Mouse (Mus musculus) CH12.LX (cell line): ENCODE results near the gene Gm10153. TPM values are rescaled to one million over a fixed set of nuclear protein-coding genes. Genes with fewer than 3 reads are reported as not detected.
"Not testable (repeated sequence)": the region's sequence is repeated elsewhere in the genome, so short reads cannot be mapped to it uniquely, and the experiment has no call there.

Experiments used
- DNase-seq: peaks from one replicate; pipeline ENCODE4 v3.0.0-alpha.2; 2013; ENCODE audit errors: extremely low read depth
- H3K27ac ChIP-seq: 2 replicates; pipeline ENCODE4 v1.5.1; 2012; ENCODE audit warnings: low read depth, mild to moderate bottlenecking, control low read depth, moderate library complexity; ENCODE audit not compliant: insufficient read depth
- H3K27me3 ChIP-seq: replicated peaks from 2 replicates; pipeline ENCODE3; 2012; ENCODE audit warnings: inconsistent platforms
- H3K36me3 ChIP-seq, 2 experiments: replicated peaks in 1 of 2; 2 replicates each; pipeline versions ENCODE3 to v1.6.1; 2012; ENCODE audit warnings: inconsistent platforms in 1 of 2, low read length in 1 of 2, mild to moderate bottlenecking in 1 of 2, mixed read lengths in 1 of 2, moderate library complexity in 1 of 2; ENCODE audit not compliant: control insufficient read depth in 1 of 2, insufficient read depth in 1 of 2
- H3K4me1 ChIP-seq, 2 experiments: 2 replicates each; pipeline ENCODE4 v1.6.1; 2012; ENCODE audit warnings: inconsistent platforms in 1 of 2, moderate library complexity in 1 of 2; ENCODE audit not compliant: insufficient read depth in 2 of 2, control insufficient read depth in 1 of 2
- H3K4me2 ChIP-seq: 2 replicates; pipeline ENCODE4 v1.6.1; 2012; ENCODE audit warnings: low read depth, mild to moderate bottlenecking, control low read depth; ENCODE audit not compliant: poor library complexity, insufficient read depth, severe bottlenecking
- H3K4me3 ChIP-seq, 3 experiments: fragments of 150-350 bp in 1 of 3; sonication (generic) in 1 of 3; replicated peaks in 1 of 3; 2 replicates each; pipeline versions ENCODE3 to v1.5.1; 2011 to 2012; ENCODE audit warnings: low read depth in 2 of 3, low read length in 2 of 3, mild to moderate bottlenecking in 2 of 3, moderate library complexity in 2 of 3, control low read depth in 1 of 3, improper control_type of control experiment in 1 of 3, inconsistent platforms in 1 of 3, mixed read lengths in 1 of 3; ENCODE audit not compliant: poor library complexity in 1 of 3
- H3K79me2 ChIP-seq: replicated peaks from 2 replicates; pipeline ENCODE4 v1.6.1; 2012; ENCODE audit warnings: mild to moderate bottlenecking, moderate library complexity; ENCODE audit not compliant: control insufficient read depth, poor library complexity, insufficient read depth, severe bottlenecking; ENCODE audit errors: extremely low read depth
- H3K9ac ChIP-seq: 2 replicates; pipeline ENCODE4 v1.6.1; 2012; ENCODE audit warnings: low read depth, mild to moderate bottlenecking, control low read depth, moderate library complexity; ENCODE audit not compliant: insufficient read depth
- H3K9me3 ChIP-seq: replicated peaks from 2 replicates; pipeline ENCODE3; 2012; ENCODE audit warnings: low read length, inconsistent platforms, mixed read lengths
- BHLHE40 ChIP-seq: IDR thresholded peaks from 2 replicates; pipeline ENCODE4 v1.6.1; 2011; ENCODE audit warnings: mild to moderate bottlenecking, low read depth, low read length, improper control_type of control experiment
- CTCF ChIP-seq, 2 experiments: IDR thresholded peaks in 1 of 2; conservative IDR thresholded peaks in 1 of 2; 2 replicates each; pipeline ENCODE4 v1.5.1; 2011 to 2012; ENCODE audit warnings: low read depth in 2 of 2, low read length in 2 of 2, improper control_type of control experiment in 1 of 2, inconsistent platforms in 1 of 2, mild to moderate bottlenecking in 1 of 2, moderate library complexity in 1 of 2
- E2F4 ChIP-seq: IDR thresholded peaks from 2 replicates; pipeline ENCODE4 v1.6.1; 2011; ENCODE audit warnings: low read depth, low read length, improper control_type of control experiment; ENCODE audit not compliant: insufficient replicate concordance
- ELF1 ChIP-seq: IDR thresholded peaks from 2 replicates; pipeline ENCODE4 v1.6.1; 2014; ENCODE audit warnings: low read depth, mild to moderate bottlenecking, inconsistent platforms, low read length, improper control_type of control experiment
- ETS1 ChIP-seq: conservative IDR thresholded peaks from 2 replicates; pipeline ENCODE4 v1.6.1; 2012; ENCODE audit warnings: low read depth, mild to moderate bottlenecking, inconsistent platforms, low read length, improper control_type of control experiment, moderate library complexity
- IRF4 ChIP-seq: IDR thresholded peaks from 2 replicates; pipeline ENCODE4 v1.6.1; 2014; ENCODE audit warnings: low read depth, mild to moderate bottlenecking, inconsistent platforms, low read length, improper control_type of control experiment
- JUN ChIP-seq: IDR thresholded peaks from 2 replicates; pipeline ENCODE4 v1.6.1; 2011; ENCODE audit warnings: low read depth, mild to moderate bottlenecking, low read length, improper control_type of control experiment, moderate library complexity; ENCODE audit not compliant: insufficient read depth
- JUND ChIP-seq: conservative IDR thresholded peaks from 2 replicates; pipeline ENCODE4 v1.6.1; 2011; ENCODE audit warnings: low read depth, low read length, improper control_type of control experiment
- KAT2A ChIP-seq: IDR thresholded peaks from 2 replicates; pipeline ENCODE4 v1.6.1; 2012; ENCODE audit warnings: low read length, improper control_type of control experiment, inconsistent platforms; ENCODE audit not compliant: insufficient replicate concordance
- MAFK ChIP-seq: IDR thresholded peaks from 2 replicates; pipeline ENCODE4 v1.6.1; 2011; ENCODE audit warnings: low read length, improper control_type of control experiment; ENCODE audit not compliant: insufficient replicate concordance
- MAX ChIP-seq: IDR thresholded peaks from 2 replicates; pipeline ENCODE4 v1.6.1; 2011; ENCODE audit warnings: low read length, improper control_type of control experiment
- MAZ ChIP-seq: IDR thresholded peaks from 2 replicates; pipeline ENCODE4 v1.6.1; 2012; ENCODE audit warnings: low read depth, mild to moderate bottlenecking, inconsistent platforms, low read length, improper control_type of control experiment, moderate library complexity
- NRF1 ChIP-seq: IDR thresholded peaks from 2 replicates; pipeline ENCODE4 v1.6.1; 2014; ENCODE audit warnings: low read depth, mild to moderate bottlenecking, inconsistent platforms, low read length, improper control_type of control experiment, moderate library complexity
- PAX5 ChIP-seq: IDR thresholded peaks from 2 replicates; pipeline ENCODE4 v1.6.1; 2012; ENCODE audit warnings: low read length, inconsistent platforms, mixed read lengths
- RCOR1 ChIP-seq: conservative IDR thresholded peaks from 2 replicates; pipeline ENCODE4 v1.6.1; 2012; ENCODE audit warnings: low read depth, mild to moderate bottlenecking, inconsistent platforms, low read length, improper control_type of control experiment
- SIN3A ChIP-seq: IDR thresholded peaks from 2 replicates; pipeline ENCODE4 v1.6.1; 2012; ENCODE audit warnings: low read length, improper control_type of control experiment, inconsistent platforms
- SMC3 ChIP-seq: IDR thresholded peaks from 2 replicates; pipeline ENCODE4 v1.6.1; 2011; ENCODE audit warnings: low read depth, low read length, improper control_type of control experiment
- TCF12 ChIP-seq: IDR thresholded peaks from 2 replicates; pipeline ENCODE4 v1.6.1; 2014; ENCODE audit warnings: low read depth, mild to moderate bottlenecking, inconsistent platforms, low read length, improper control_type of control experiment
- UBTF ChIP-seq: IDR thresholded peaks from 2 replicates; pipeline ENCODE4 v1.6.1; 2012; ENCODE audit warnings: low read depth, mild to moderate bottlenecking, inconsistent platforms, low read length, improper control_type of control experiment, moderate library complexity
- USF2 ChIP-seq: conservative IDR thresholded peaks from 2 replicates; pipeline ENCODE4 v1.6.1; 2011; ENCODE audit warnings: low read depth, low read length, improper control_type of control experiment
- dilution Hi-C: fragments of 300-500 bp; cut with MboI; formaldehyde crosslinking; loops from 2 replicates; pipeline ENCODE4 v1.14.3; 2020; ENCODE audit warnings: low sequenced_read_pairs; ENCODE audit not compliant: extremely low pct_unique_long_range_greater_than_20kb, extremely low pct_ligation_motif_present
- in situ Hi-C: fragments of 300-500 bp; cut with MboI; formaldehyde crosslinking; loops from 3 replicates; pipeline ENCODE4 v1.14.3; 2019; ENCODE audit warnings: low sequenced_read_pairs, low pct_ligation_motif_present, low pct_unique_long_range_greater_than_20kb, mixed read lengths
- polyA plus RNA-seq: library from polyadenylated mRNA; unstranded; fragments of >175 nt; gene quantifications from 2 replicates; pipeline ENCODE4 v1.2.1, GENCODE M21; 2012; ENCODE audit warnings: low read depth; ENCODE audit not compliant: insufficient read length
- total RNA-seq, 2 experiments: library from RNA; depleted of rRNA; stranded (reverse); fragments of 300-350 nt in 1 of 2; fragments of >200 nt in 1 of 2; gene quantifications; 2 replicates each; pipeline ENCODE4 v1.2.3; 2012 to 2014

Gm10153 gene
- total and polyA plus RNA-seq, 3 experiments = not detected

DNA sequence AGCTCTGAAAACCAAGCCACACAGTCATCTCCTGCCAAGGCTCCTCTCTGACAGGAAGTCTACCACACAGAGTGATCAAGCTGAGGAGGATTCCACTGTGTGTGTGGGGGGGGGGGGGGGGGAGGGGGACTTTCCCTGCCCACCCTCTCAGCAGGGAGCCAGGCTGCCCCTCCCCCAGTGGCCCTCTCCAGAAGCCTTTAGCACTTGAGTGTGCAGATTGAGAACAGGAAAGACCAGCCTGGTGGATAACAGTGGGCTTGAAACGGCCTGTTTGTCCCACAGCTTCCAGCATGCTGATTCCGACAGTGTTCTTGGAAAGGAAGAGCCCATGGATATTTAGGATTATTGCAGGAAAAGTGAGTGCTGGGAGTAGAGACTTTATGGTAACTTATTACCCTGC lies 34.3 kb upstream of the Gm10153 start:
- Histone ChIP-seq H3K27ac (no peak overlapping the region), H3K36me3 (no peaks in the 10 kb centered on the region), H3K27me3 (peaks cover 52% of the 10 kb centered on the region), H3K4me3 (no peak overlapping the region), H3K79me2 (no peaks in the 10 kb centered on the region), H3K9ac (no peak overlapping the region), H3K9me3 (peaks cover 3% of the 10 kb centered on the region), H3K4me1 (no peaks in the 10 kb centered on the region), H3K4me2 (no peak overlapping the region)
- DNase-seq = no peak
- in situ Hi-C loops (no loop called here), dilution Hi-C loops (no loop called here)
- TF ChIP-seq NRF1 (no peak), TCF12 (no peak), MAFK (no peak), UBTF (no peak), JUN (no peak), MAZ (no peak), ETS1 (no peak), RCOR1 (no peak)

GRCm38 (mm10) chr7:142212136-142212535 lies 21.9 kb upstream of the Gm10153 start:
- dilution Hi-C loops, in situ Hi-C loops, H3K9ac ChIP-seq: not testable (repeated sequence)

GRCm38 (mm10) chr7:142211559-142211958 lies 21.4 kb upstream of the Gm10153 start, which contains the start of gene Gm7579:
Gm7579 (plus strand) TSS chr7:142211859.
- Histone ChIP-seq H3K4me1 (no peaks in the 10 kb centered on the region), H3K9me3 (no peaks in the 10 kb centered on the region), H3K27ac (no peak within 1 kb of the TSS), H3K4me2 (no peak within 1 kb of the TSS), H3K4me3 (no peak within 1 kb of the TSS), H3K36me3 (no peaks in the 10 kb centered on the region), H3K79me2 (no peaks in the 10 kb centered on the region), H3K9ac (no peak within 1 kb of the TSS), H3K27me3 (peaks cover 57% of the 10 kb centered on the region)
- no peak for DNase-seq
- in situ Hi-C loops = no loop called here
- TF ChIP-seq UBTF (no peak), KAT2A (no peak), SIN3A (no peak), JUN (no peak), RCOR1 (no peak), CTCF (conservative IDR thresholded peaks at IDR 0.05 in 1 of 2, IDR thresholded peaks at IDR 0.05 in 1 of 2; ENCODE audit: low read depth in 2 of 2, low read length in 2 of 2) (no peak), MAX (no peak), USF2 (no peak), MAFK (no peak), IRF4 (no peak), E2F4 (no peak), PAX5 (no peak), MAZ (no peak), SMC3 (no peak), BHLHE40 (no peak), TCF12 (no peak), ELF1 (no peak), JUND (no peak)
- dilution Hi-C loops = no loop called here

More at GRCm38 (mm10) chr7:142212136-142212535, 21.9 kb upstream of the Gm10153 start:
- not testable (repeated sequence) for H3K27ac ChIP-seq, DNase-seq, H3K4me1 ChIP-seq, H3K9me3 ChIP-seq, H3K79me2 ChIP-seq, H3K4me3 ChIP-seq, H3K36me3 ChIP-seq, H3K4me2 ChIP-seq
- peaks cover 55% of the 10 kb centered on the region for H3K27me3 ChIP-seq

DNA sequence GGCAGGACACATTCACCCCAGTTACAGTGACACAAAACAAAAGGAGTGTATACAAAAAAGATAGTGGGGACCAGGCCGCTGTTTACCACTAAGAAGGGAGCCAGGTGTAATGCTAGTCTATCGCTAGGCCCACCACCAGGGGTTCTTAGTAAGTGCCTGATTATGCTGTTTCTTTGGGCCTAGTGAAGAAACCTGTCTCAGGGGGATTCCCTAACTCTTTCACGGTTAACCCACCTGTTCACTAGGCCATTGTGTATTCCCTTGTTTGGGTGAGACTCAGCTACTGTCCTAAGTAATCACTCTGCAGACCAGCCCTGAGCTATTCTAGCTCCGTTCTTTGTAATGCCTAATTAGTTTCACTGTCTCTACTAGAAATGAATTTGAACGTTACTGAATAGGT lies 16.7 kb upstream of the Gm10153 start:
- H3K9ac ChIP-seq, DNase-seq, in situ Hi-C loops, H3K36me3 ChIP-seq, H3K27ac ChIP-seq, H3K4me3 ChIP-seq, H3K79me2 ChIP-seq, H3K4me2 ChIP-seq, H3K4me1 ChIP-seq, H3K9me3 ChIP-seq, dilution Hi-C loops: not testable (repeated sequence)
- peaks cover 65% of the 10 kb centered on the region for H3K27me3 ChIP-seq
